Mouse (Mus musculus) left cerebral cortex, postnatal 10 days (tissue): Measurements from ENCODE around the gene Cmip. TPM values are rescaled to one million over a fixed set of nuclear protein-coding genes. Genes with fewer than 3 reads are reported as not detected.
A peak's percentile ranks its signal among the peaks of the same experiment; 100 is the strongest.

Source experiments
- DNase-seq, 2 experiments: peaks; one replicate each; pipeline ENCODE4 v3.0.0; 2021 to 2022; ENCODE audit warnings: low spot score in 2 of 2, mixed read lengths in 1 of 2; ENCODE audit errors: extremely low spot score in 1 of 2
- intact Hi-C: fragments of 180-260 bp; cut with DNase I; formaldehyde crosslinking; loops from one replicate; pipeline ENCODE4 v1.15.1; 2025
- total RNA-seq, 2 experiments: library from RNA; stranded (reverse); gene quantifications; 2 replicates each; pipeline ENCODE4 v1.2.3; 2021

Gene Cmip
- total RNA-seq, 2 experiments from 2014 or later: 369 to 379 TPM

- intact Hi-C loops: no loop called here
These were observed 57.6 kb downstream of the Cmip start for GRCm38 (mm10) chr8:117314308-117314953.

GRCm38 (mm10) chr8:117315727-117316126 is 58.9 kb downstream of the Cmip start:
- no peak for DNase-seq
- intact Hi-C loops: no loop called here

More at GRCm38 (mm10) chr8:117314308-117314953, 57.6 kb downstream of the Cmip start:
- no peak for DNase-seq

GRCm38 (mm10) chr8:117317478-117317877 is 60.6 kb downstream of the Cmip start:
- intact Hi-C loops: no loop called here
- DNase-seq: no peak

GRCm38 (mm10) chr8:117318911-117319826 is 62.3 kb downstream of the Cmip start:
- no peak for DNase-seq
- intact Hi-C loops: no loop called here

- intact Hi-C loops: loop anchor here (5.0 kb wide), 1 partner anchor 52 kb away; no protein-coding TSS in a partner anchor
- no peak for DNase-seq
These were observed 63.8 kb downstream of the Cmip start for GRCm38 (mm10) chr8:117320616-117321015.

GRCm38 (mm10) chr8:117321232-117321631 is 64.4 kb downstream of the Cmip start:
- no peak for DNase-seq
- intact Hi-C loops: loop anchor here (5.0 kb wide), 1 partner anchor 51 kb away; no protein-coding TSS in a partner anchor

GRCm38 (mm10) chr8:117322021-117322420 is 65.2 kb downstream of the Cmip start:
- peak; percentile 73 to 82 for DNase-seq
- intact Hi-C loops: loop anchor here (5.0 kb wide), 1 partner anchor 50 kb away; no protein-coding TSS in a partner anchor

- DNase-seq: no peak
- intact Hi-C loops: loop anchor here (5.0 kb wide), 1 partner anchor 49 kb away; no protein-coding TSS in a partner anchor
These were observed 65.9 kb downstream of the Cmip start for GRCm38 (mm10) chr8:117322715-117323310.

GRCm38 (mm10) chr8:117324821-117325220 is 68.0 kb downstream of the Cmip start:
- intact Hi-C loops: loop anchor here (5.0 kb wide), 1 partner anchor 47 kb away; no protein-coding TSS in a partner anchor

GRCm38 (mm10) chr8:117326735-117327134 is 69.9 kb downstream of the Cmip start:
- intact Hi-C loops: no loop called here
- DNase-seq: no peak

More at GRCm38 (mm10) chr8:117324821-117325220, 68.0 kb downstream of the Cmip start:
- no peak for DNase-seq

GRCm38 (mm10) chr8:117327385-117327837 is 70.5 kb downstream of the Cmip start:
- intact Hi-C loops: no loop called here

GRCm38 (mm10) chr8:117328758-117329157 is 71.9 kb downstream of the Cmip start:
- intact Hi-C loops: no loop called here
- DNase-seq: no peak

More at GRCm38 (mm10) chr8:117327385-117327837, 70.5 kb downstream of the Cmip start:
- no peak for DNase-seq

- intact Hi-C loops: no loop called here
- no peak for DNase-seq
These were observed 72.3 kb downstream of the Cmip start for GRCm38 (mm10) chr8:117329167-117329566.

- intact Hi-C loops: no loop called here
- DNase-seq: no peak
These were observed 73.0 kb downstream of the Cmip start for GRCm38 (mm10) chr8:117329903-117330302.

- no peak for DNase-seq
These were observed 75.6 kb downstream of the Cmip start for GRCm38 (mm10) chr8:117332229-117333010.

GRCm38 (mm10) chr8:117333619-117334018 is 76.8 kb downstream of the Cmip start:
- intact Hi-C loops: no loop called here
- DNase-seq: no peak

More at GRCm38 (mm10) chr8:117332229-117333010, 75.6 kb downstream of the Cmip start:
- intact Hi-C loops: no loop called here

- intact Hi-C loops: no loop called here
- DNase-seq: no peak
These were observed 77.3 kb downstream of the Cmip start for GRCm38 (mm10) chr8:117334058-117334747.
